Mouse (Mus musculus) liver, adult 2 months (tissue): Measurements from ENCODE around the gene Selenof.

Experiments used
- CTCF ChIP-seq: fragments of 200-500 bp; IDR thresholded peaks from 2 replicates; pipeline ENCODE4 v1.5.1; 2011; ENCODE audit warnings: low read depth, low read length, control low read depth
- POLR2A ChIP-seq: fragments of 200-500 bp; IDR thresholded peaks from 2 replicates; pipeline ENCODE4 v1.6.1; 2011; ENCODE audit warnings: low read length, control low read depth; ENCODE audit not compliant: insufficient read depth; ENCODE audit errors: extremely low read depth

- no peak for TF ChIP-seq CTCF
- TF ChIP-seq POLR2A: no peak
These were observed 11.8 kb upstream of the Selenof start for GRCm38 (mm10) chr3:144558274-144558673.
